Mouse (Mus musculus) kidney, adult 2 months (tissue): ENCODE data around the gene Cx3cr1. TPM values are rescaled to one million over a fixed set of nuclear protein-coding genes. Genes with fewer than 3 reads are reported as not detected.

Experiments
- DNase-seq: peaks from one replicate; pipeline ENCODE4 v3.0.0; 2021
- H3K27ac ChIP-seq: fragments of 200-500 bp; 2 replicates; pipeline ENCODE4 v1.5.1; 2012; ENCODE audit warnings: low read depth, low read length, control low read depth, inconsistent platforms; ENCODE audit not compliant: insufficient read depth
- H3K27me3 ChIP-seq: fragments of 200-500 bp; replicated peaks from 2 replicates; pipeline ENCODE4 v1.6.1; 2012; ENCODE audit warnings: mild to moderate bottlenecking, moderate library complexity, low read length, inconsistent platforms; ENCODE audit not compliant: control insufficient read depth, insufficient read depth
- H3K36me3 ChIP-seq: fragments of 200-500 bp; 2 replicates; pipeline ENCODE4 v1.6.1; 2012; ENCODE audit warnings: mild to moderate bottlenecking, moderate library complexity, low read length, inconsistent platforms; ENCODE audit not compliant: control insufficient read depth, insufficient read depth
- H3K4me1 ChIP-seq: fragments of 200-500 bp; 2 replicates; pipeline ENCODE4 v1.6.1; 2011; ENCODE audit warnings: low read length; ENCODE audit not compliant: control insufficient read depth, insufficient read depth
- H3K4me3 ChIP-seq: fragments of 200-500 bp; 2 replicates; pipeline ENCODE4 v1.5.1; 2011; ENCODE audit warnings: mild to moderate bottlenecking, low read depth, low read length, control low read depth; ENCODE audit not compliant: insufficient read depth
- CTCF ChIP-seq: fragments of 200-500 bp; conservative IDR thresholded peaks from 2 replicates; pipeline ENCODE4 v1.5.1; 2011; ENCODE audit warnings: low read depth, mild to moderate bottlenecking, control low read depth, low read length, moderate library complexity, mixed read lengths; ENCODE audit not compliant: insufficient read depth, insufficient read length
- POLR2A ChIP-seq: fragments of 200-500 bp; IDR thresholded peaks from one replicate; pipeline ENCODE4 v1.6.1; 2011; ENCODE audit warnings: low read depth, low read length, control low read depth
- WGBS: fragments of 180-500 bp; shearing (Covaris S2); methylation state at CpG from one replicate; pipeline ENCODE4 v1.1.7; 2018; 5-methylcytosine and 5-hydroxymethylcytosine counted together
- polyA plus RNA-seq: library from polyadenylated mRNA; depleted of rRNA; stranded (reverse); fragments of >200 nt; gene quantifications from 2 replicates; pipeline ENCODE4 v1.2.3, GENCODE M21; 2012

Cx3cr1 gene
- polyA plus RNA-seq, 1 experiment, result 6.1 TPM

- peak; percentile 62 for TF ChIP-seq CTCF
- no peak for TF ChIP-seq POLR2A
- DNase-seq, result no peak
- no peaks in the 10 kb centered on the region for H3K27me3 ChIP-seq
- no peak overlapping the region for H3K27ac ChIP-seq
- 95% methylated on average over 27 of the region's 27 CpGs for WGBS
- peaks cover 44% of the 10 kb centered on the region for H3K4me1 ChIP-seq
- peaks cover 2% of the 10 kb centered on the region; the same call in 1 of the 2 replicates for H3K36me3 ChIP-seq
- no peak overlapping the region for H3K4me3 ChIP-seq
Observed at GRCm38 (mm10) chr9:119973869-119974520, 95.7 kb downstream of the Cx3cr1 start.

GRCm38 (mm10) chr9:119973281-119973680, 96.4 kb downstream of the Cx3cr1 start:
- peaks cover 38% of the 10 kb centered on the region for H3K4me1 ChIP-seq
- no peak for DNase-seq
- TF ChIP-seq CTCF, result no peak
- no peak overlapping the region for H3K27ac ChIP-seq
- 92% methylated on average over 23 of the region's 23 CpGs for WGBS
- H3K27me3 ChIP-seq, result no peaks in the 10 kb centered on the region
- no peak overlapping the region for H3K4me3 ChIP-seq
- peaks cover 2% of the 10 kb centered on the region; the same call in 1 of the 2 replicates for H3K36me3 ChIP-seq

- Histone ChIP-seq H3K4me3 (no peak overlapping the region), H3K27ac (no peak overlapping the region), H3K36me3 (peaks cover 2% of the 10 kb centered on the region; the same call in 1 of the 2 replicates), H3K4me1 (peaks cover 31% of the 10 kb centered on the region), H3K27me3 (no peaks in the 10 kb centered on the region)
- TF ChIP-seq CTCF (no peak), POLR2A (no peak)
- peak; percentile 46 for DNase-seq
- 73% methylated on average over 12 of the region's 12 CpGs for WGBS
Observed at GRCm38 (mm10) chr9:119972582-119972981, 97.1 kb downstream of the Cx3cr1 start.

DNA sequence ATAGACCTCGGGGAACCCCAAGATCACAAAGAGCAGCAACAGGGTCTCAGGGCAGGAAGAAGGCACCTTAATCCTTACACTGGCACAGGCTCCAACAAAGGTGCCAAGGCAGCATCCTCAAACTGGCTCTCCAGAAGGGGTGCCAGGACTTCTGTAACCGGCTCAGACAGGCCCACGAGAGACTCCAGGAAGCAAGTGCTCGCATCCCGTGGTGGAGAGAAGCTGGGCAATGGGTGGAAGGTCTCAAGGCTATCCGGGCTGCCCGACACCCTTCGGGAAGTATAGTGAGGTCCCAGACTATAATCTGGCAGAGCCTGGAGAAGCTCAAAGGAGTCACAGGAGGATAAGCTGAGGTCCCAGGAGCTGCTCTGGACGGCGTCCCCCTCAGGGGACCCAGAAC, 97.5 kb downstream of the Cx3cr1 start:
- Histone ChIP-seq H3K36me3 (peaks cover 2% of the 10 kb centered on the region; the same call in 1 of the 2 replicates), H3K4me1 (peaks cover 27% of the 10 kb centered on the region), H3K27ac (no peak overlapping the region), H3K27me3 (no peaks in the 10 kb centered on the region), H3K4me3 (no peak overlapping the region)
- 87% methylated on average over 10 of the region's 10 CpGs for WGBS
- TF ChIP-seq CTCF (no peak), POLR2A (no peak)
- DNase-seq, result no peak

- H3K4me3 ChIP-seq, result no peak overlapping the region
- no peaks in the 10 kb centered on the region for H3K27me3 ChIP-seq
- H3K36me3 ChIP-seq, result peaks cover 2% of the 10 kb centered on the region; the same call in 1 of the 2 replicates
- TF ChIP-seq CTCF, result no peak
- TF ChIP-seq POLR2A, result no peak
- WGBS, result 51% methylated on average over 7 of the region's 7 CpGs
- H3K4me1 ChIP-seq, result peaks cover 21% of the 10 kb centered on the region
- DNase-seq, result peak; percentile 78
- peak overlapping the region; percentile 15; the same call in 1 of the 2 replicates for H3K27ac ChIP-seq
Observed at GRCm38 (mm10) chr9:119970763-119971656, 98.7 kb downstream of the Cx3cr1 start.

- Histone ChIP-seq H3K4me1 (peaks cover 20% of the 10 kb centered on the region), H3K27me3 (no peaks in the 10 kb centered on the region), H3K4me3 (no peak overlapping the region), H3K36me3 (peaks cover 2% of the 10 kb centered on the region; the same call in 1 of the 2 replicates), H3K27ac (peak overlapping the region; percentile 5; the same call in 1 of the 2 replicates)
- TF ChIP-seq POLR2A, result no peak
- TF ChIP-seq CTCF, result peak; percentile 59
- WGBS, result 24% methylated on average over 6 of the region's 6 CpGs
- peak; percentile 83 for DNase-seq
Observed at GRCm38 (mm10) chr9:119970221-119970620, 99.5 kb downstream of the Cx3cr1 start.

DNA sequence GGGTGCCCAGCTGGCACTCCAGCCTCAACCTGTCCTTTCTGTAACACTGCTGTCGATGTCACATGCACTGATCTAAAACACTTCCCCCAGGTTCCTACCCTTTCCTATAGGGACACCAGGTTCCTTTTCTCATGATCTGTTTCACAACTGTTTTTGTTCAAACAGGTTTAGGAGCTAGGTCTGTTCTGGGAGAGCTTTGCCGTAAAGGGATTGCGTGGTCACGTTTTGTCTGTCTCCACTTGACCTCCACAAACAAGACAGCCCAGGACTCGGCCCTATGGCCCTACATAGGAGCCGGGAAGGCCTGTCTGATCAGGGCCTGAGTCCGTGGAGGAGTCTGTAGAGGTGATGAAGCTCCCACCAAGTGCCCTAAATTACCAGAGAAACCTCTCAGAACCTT, 99.9 kb downstream of the Cx3cr1 start:
- H3K4me3 ChIP-seq, result no peak overlapping the region
- no peak for DNase-seq
- no peaks in the 10 kb centered on the region for H3K27me3 ChIP-seq
- TF ChIP-seq CTCF, result no peak
- no peak for TF ChIP-seq POLR2A
- H3K36me3 ChIP-seq, result peaks cover 2% of the 10 kb centered on the region; the same call in 1 of the 2 replicates
- peak overlapping the region; percentile 5; the same call in 1 of the 2 replicates for H3K27ac ChIP-seq
- WGBS, result 74% methylated on average over 7 of the region's 7 CpGs
- H3K4me1 ChIP-seq, result peaks cover 16% of the 10 kb centered on the region
